Mouse (Mus musculus) ES-Bruce4 (cell line): ENCODE data around the gene Mrpl54.

ENCODE experiments used
- CTCF ChIP-seq: IDR thresholded peaks from one replicate; pipeline ENCODE4 v1.8.1; 2011; ENCODE audit warnings: low read depth, low read length
- EP300 ChIP-seq: IDR thresholded peaks from 2 replicates; pipeline ENCODE4 v1.6.1; 2011; ENCODE audit warnings: low read depth, low read length; ENCODE audit not compliant: insufficient read depth

- TF ChIP-seq CTCF = no peak
- no peak for TF ChIP-seq EP300
Measured at GRCm38 (mm10) chr10:81257158-81258039, 9.3 kb downstream of the Mrpl54 start.
